Mouse (Mus musculus): ENCODE data around the gene Fgf13. TPM values are rescaled to one million over a fixed set of nuclear protein-coding genes. Genes with fewer than 3 reads are reported as not detected.
A peak's percentile ranks its signal among the peaks of the same experiment; 100 is the strongest.

Fgf13 gene
- polyA plus RNA-seq, 1 experiment from 2014 or later = 164 TPM

- H3K4me2 ChIP-seq = no peak overlapping the region
- no peaks in the 10 kb centered on the region for H3K4me1 ChIP-seq (replicated peaks)
- H3K4me3 ChIP-seq = no peak overlapping the region
- WGBS = 57% methylated on average over 2 of the region's 2 CpGs
- H3K36me3 ChIP-seq = no peaks in the 10 kb centered on the region
- no peak for ATAC-seq (ENCODE audit: low FRiP score)
- no peaks in the 10 kb centered on the region for H3K9me3 ChIP-seq
- no peak overlapping the region for H3K9ac ChIP-seq
- no peak overlapping the region for H3K27ac ChIP-seq
- no peaks in the 10 kb centered on the region for H3K27me3 ChIP-seq
Measured at GRCm38 (mm10) chrX:59402596-59403285, 165.1 kb downstream of the Fgf13 start.

DNA sequence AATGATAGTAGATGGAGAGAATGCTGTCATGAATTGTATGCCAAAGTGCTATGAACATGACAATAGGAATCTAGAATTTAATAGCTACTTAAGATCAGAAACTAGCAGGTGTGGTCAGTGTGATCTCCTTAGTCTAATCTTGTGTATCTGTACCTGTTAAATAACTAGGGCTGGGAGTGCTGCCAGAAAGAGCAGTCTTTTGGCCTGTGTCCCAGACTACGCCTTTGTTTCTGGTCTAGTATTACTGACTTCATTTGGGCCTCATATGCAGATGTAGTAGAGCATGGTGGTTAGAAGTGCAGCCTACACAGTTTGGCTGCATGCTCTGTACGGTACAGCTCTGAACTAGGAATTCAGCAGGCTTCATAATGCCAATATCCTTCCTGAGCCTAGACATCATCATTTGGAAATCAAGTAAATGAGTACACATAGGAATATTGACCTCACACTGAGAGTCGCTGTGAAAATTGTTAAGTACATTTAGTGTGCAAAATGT lies 276.9 kb downstream of the Fgf13 start:
- Histone ChIP-seq H3K9ac (no peak overlapping the region), H3K27me3 (no peaks in the 10 kb centered on the region), H3K27ac (no peak overlapping the region), H3K4me1 (replicated peaks) (no peaks in the 10 kb centered on the region), H3K4me3 (no peak overlapping the region), H3K36me3 (no peaks in the 10 kb centered on the region), H3K9me3 (no peaks in the 10 kb centered on the region), H3K4me2 (no peak overlapping the region)
- 85% methylated on average over 3 of the region's 3 CpGs for WGBS
- ATAC-seq (ENCODE audit: low FRiP score) = no peak

DNA sequence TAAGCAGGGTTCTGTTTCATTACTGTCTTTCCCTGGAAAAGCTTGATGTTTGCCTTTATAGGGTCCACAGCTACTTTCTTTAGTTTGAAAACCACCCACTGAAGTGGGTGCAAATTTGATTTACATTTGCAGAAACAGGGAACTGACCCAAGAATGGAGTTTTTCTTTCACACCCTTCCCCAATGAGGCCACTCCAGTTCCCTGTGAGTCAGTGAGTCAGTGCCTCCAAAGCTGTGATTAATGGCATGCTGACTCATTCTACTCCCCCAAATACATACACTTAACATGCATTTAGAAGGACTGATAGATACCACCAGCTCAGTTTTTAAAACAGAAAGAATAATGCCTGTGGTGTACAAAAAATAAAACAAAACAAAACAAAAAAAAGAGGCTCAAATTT lies 316.3 kb downstream of the Fgf13 start:
- no peaks in the 10 kb centered on the region for H3K4me1 ChIP-seq (replicated peaks)
- no peaks in the 10 kb centered on the region for H3K9me3 ChIP-seq
- no peak overlapping the region for H3K27ac ChIP-seq
- no peak for ATAC-seq (ENCODE audit: low FRiP score)
- H3K9ac ChIP-seq = no peak overlapping the region
- no peak overlapping the region for H3K4me3 ChIP-seq
- no peaks in the 10 kb centered on the region for H3K36me3 ChIP-seq
- no peaks in the 10 kb centered on the region for H3K27me3 ChIP-seq
- no peak overlapping the region for H3K4me2 ChIP-seq

DNA sequence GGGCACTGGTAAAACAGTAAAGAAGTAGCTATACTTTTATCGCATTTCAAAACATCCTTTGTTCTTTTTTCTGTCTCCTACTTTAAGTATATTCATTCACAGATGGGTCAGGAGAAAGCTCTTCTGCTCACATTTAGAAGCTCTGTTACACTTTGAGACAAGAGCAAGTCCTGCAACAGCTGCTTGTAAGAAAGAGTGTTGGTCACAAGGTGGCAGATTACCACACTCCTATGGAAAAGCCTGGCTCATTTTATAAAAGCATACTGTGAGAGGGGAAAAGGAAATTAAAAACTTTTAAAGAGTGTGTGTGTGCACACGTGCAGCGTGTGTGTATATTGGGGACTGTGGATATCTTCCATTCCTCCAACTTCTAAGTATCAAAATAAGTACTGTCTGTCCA lies 324.1 kb downstream of the Fgf13 start:
- ATAC-seq (ENCODE audit: low FRiP score) = no peak
- 80% methylated on average over 3 of the region's 3 CpGs for WGBS
- no peak overlapping the region for H3K27ac ChIP-seq

GRCm38 (mm10) chrX:59243176-59243575 lies 324.7 kb downstream of the Fgf13 start:
- 91% methylated on average over 3 of the region's 3 CpGs for WGBS

More for the DNA sequence above, 324.1 kb downstream of the Fgf13 start:
- H3K4me1 ChIP-seq (replicated peaks) = no peaks in the 10 kb centered on the region
- no peak overlapping the region for H3K4me2 ChIP-seq
- no peak overlapping the region for H3K9ac ChIP-seq
- no peak overlapping the region for H3K4me3 ChIP-seq
- H3K9me3 ChIP-seq = no peaks in the 10 kb centered on the region
- no peaks in the 10 kb centered on the region for H3K27me3 ChIP-seq
- no peaks in the 10 kb centered on the region for H3K36me3 ChIP-seq

DNA sequence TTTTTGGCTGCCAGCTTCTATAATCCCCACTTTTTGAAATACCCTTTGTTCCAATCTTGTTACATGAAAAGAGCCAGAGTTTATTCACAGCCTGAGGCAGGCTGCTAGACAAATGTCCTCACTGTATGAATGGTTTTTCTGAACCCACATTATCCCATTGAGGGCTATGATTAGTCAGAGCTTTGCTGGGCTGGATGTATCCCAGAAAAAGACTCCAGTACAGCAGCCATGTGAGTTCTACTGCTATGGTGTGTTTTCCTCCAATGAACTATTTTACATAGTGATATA lies 326.5 kb downstream of the Fgf13 start:
- no peak overlapping the region for H3K27ac ChIP-seq
- no peak overlapping the region for H3K4me2 ChIP-seq
- no peak for ATAC-seq (ENCODE audit: low FRiP score)
- H3K36me3 ChIP-seq = no peaks in the 10 kb centered on the region
- no peak overlapping the region for H3K9ac ChIP-seq
- H3K4me3 ChIP-seq = no peak overlapping the region
- H3K4me1 ChIP-seq (replicated peaks) = no peaks in the 10 kb centered on the region
- H3K27me3 ChIP-seq = no peaks in the 10 kb centered on the region
- no peaks in the 10 kb centered on the region for H3K9me3 ChIP-seq

More at GRCm38 (mm10) chrX:59243176-59243575, 324.7 kb downstream of the Fgf13 start:
- no peak overlapping the region for H3K4me3 ChIP-seq
- H3K9ac ChIP-seq = no peak overlapping the region
- H3K36me3 ChIP-seq = no peaks in the 10 kb centered on the region
- no peak overlapping the region for H3K4me2 ChIP-seq
- no peaks in the 10 kb centered on the region for H3K9me3 ChIP-seq
- H3K27me3 ChIP-seq = no peaks in the 10 kb centered on the region
- H3K27ac ChIP-seq = no peak overlapping the region
- H3K4me1 ChIP-seq (replicated peaks) = no peaks in the 10 kb centered on the region
- no peak for ATAC-seq (ENCODE audit: low FRiP score)

DNA sequence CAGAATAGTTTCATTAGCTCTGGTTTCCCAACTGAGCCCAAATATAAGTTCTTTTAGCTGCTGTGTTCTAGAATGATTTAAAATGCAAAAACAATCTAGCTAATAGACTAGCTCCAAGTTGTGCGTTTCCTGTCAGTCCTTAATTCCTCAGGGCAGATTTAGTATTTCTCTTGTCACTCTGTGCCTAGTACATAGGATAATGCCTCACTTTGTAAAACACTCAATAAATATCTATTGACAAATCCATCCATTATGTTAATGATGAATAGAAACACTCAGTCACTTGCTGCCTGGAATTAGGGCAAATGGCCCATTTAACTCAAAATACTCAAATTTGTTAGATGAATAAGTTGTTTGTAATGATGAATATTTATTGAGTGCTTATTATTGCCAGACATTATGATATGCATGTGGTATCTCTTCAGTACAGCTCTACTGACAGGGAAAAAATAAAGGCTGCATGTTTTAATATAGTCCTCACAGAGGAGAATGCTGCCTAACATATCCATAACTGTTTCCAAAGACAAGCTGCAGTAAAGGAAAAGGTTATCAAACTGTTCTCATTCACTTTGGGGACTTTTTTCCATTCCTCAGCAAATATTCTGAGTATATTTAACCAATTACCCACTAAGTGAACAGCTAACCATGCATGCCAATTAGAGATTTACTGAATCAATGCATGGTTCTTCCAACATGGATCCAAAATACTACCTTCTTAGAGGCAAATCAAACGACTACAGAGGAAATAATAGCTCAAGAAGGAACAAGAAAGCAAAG lies 327.0 kb downstream of the Fgf13 start:
- Histone ChIP-seq H3K4me2 (no peak overlapping the region), H3K27ac (no peak overlapping the region), H3K4me1 (replicated peaks) (no peaks in the 10 kb centered on the region), H3K27me3 (no peaks in the 10 kb centered on the region), H3K36me3 (no peaks in the 10 kb centered on the region), H3K9ac (no peak overlapping the region), H3K9me3 (no peaks in the 10 kb centered on the region), H3K4me3 (no peak overlapping the region)
- ATAC-seq (ENCODE audit: low FRiP score) = no peak
- WGBS = 52% methylated on average over 2 of the region's 2 CpGs

DNA sequence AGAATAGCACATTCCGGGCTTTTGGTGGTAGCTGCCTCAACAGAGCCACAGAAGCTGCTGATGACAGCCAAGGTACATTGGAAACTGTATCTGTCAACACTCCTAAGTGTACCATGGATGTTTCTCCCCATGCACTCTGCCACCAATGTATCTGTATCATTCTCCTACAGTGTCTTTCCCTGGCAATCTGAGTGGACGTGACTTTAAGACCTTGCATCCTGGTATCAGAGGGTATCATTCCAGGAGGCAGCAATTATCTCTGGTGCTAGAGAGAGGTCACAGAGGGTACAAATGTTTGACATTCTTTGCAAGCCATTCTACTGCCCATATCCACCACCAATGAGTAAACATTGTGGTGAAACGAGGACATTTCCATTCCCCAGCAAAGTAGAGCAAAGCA lies 347.2 kb downstream of the Fgf13 start:
- Histone ChIP-seq H3K36me3 (no peaks in the 10 kb centered on the region), H3K9me3 (no peaks in the 10 kb centered on the region), H3K4me1 (replicated peaks) (no peaks in the 10 kb centered on the region), H3K27me3 (no peaks in the 10 kb centered on the region), H3K9ac (no peak overlapping the region), H3K4me3 (no peak overlapping the region), H3K27ac (no peak overlapping the region), H3K4me2 (no peak overlapping the region)
- 76% methylated on average over 3 of the region's 3 CpGs for WGBS
- ATAC-seq (ENCODE audit: low FRiP score) = no peak

DNA sequence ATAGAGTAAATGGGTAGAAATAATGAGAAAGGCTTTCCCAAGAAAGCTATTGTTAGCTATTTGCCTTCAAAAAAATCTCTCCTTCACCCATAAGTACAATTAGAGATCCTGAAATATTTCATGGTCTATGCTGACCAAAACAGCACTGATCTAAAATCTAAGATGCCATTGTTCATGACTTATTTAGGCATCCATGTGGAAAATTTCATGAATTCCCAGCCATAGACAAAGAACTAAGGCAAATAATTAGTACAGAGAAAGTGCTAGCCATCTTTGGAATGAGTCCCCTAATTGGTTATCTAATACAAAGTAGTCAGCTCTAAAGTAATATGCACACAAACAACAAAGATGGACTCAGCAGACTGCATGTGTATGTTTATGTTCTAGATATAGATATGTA lies 366.7 kb downstream of the Fgf13 start:
- H3K4me1 ChIP-seq (replicated peaks) = no peaks in the 10 kb centered on the region
- H3K36me3 ChIP-seq = no peaks in the 10 kb centered on the region
- H3K9me3 ChIP-seq = no peaks in the 10 kb centered on the region
- no peak overlapping the region for H3K4me3 ChIP-seq
- no peak overlapping the region for H3K9ac ChIP-seq
- H3K27me3 ChIP-seq = no peaks in the 10 kb centered on the region
- no peak for ATAC-seq (ENCODE audit: low FRiP score)
- H3K27ac ChIP-seq = no peak overlapping the region
- H3K4me2 ChIP-seq = no peak overlapping the region

GRCm38 (mm10) chrX:59194149-59194548 lies 373.7 kb downstream of the Fgf13 start:
- Histone ChIP-seq H3K4me2 (no peak overlapping the region), H3K9me3 (no peaks in the 10 kb centered on the region), H3K27ac (no peak overlapping the region), H3K36me3 (no peaks in the 10 kb centered on the region), H3K9ac (no peak overlapping the region), H3K27me3 (no peaks in the 10 kb centered on the region), H3K4me1 (replicated peaks) (no peaks in the 10 kb centered on the region), H3K4me3 (no peak overlapping the region)
- ATAC-seq (ENCODE audit: low FRiP score) = no peak
- 79% methylated on average over 4 of the region's 4 CpGs for WGBS

GRCm38 (mm10) chrX:59186922-59187321 lies 380.9 kb downstream of the Fgf13 start:
- WGBS = 86% methylated on average over 4 of the region's 4 CpGs

GRCm38 (mm10) chrX:59182323-59182722 lies 385.5 kb downstream of the Fgf13 start:
- no peaks in the 10 kb centered on the region for H3K36me3 ChIP-seq
- H3K27ac ChIP-seq = no peak overlapping the region
- no peaks in the 10 kb centered on the region for H3K27me3 ChIP-seq
- 56% methylated on average over 4 of the region's 4 CpGs for WGBS
- H3K4me2 ChIP-seq = no peak overlapping the region
- H3K9ac ChIP-seq = no peak overlapping the region
- no peak for ATAC-seq (ENCODE audit: low FRiP score)
- H3K4me3 ChIP-seq = no peak overlapping the region
- H3K4me1 ChIP-seq (replicated peaks) = 0 out of 2 replicates have a peak, but pooled peaks cover 8% of the 10 kb centered on the region
- H3K9me3 ChIP-seq = no peaks in the 10 kb centered on the region

More at GRCm38 (mm10) chrX:59186922-59187321, 380.9 kb downstream of the Fgf13 start:
- no peaks in the 10 kb centered on the region for H3K4me1 ChIP-seq (replicated peaks)
- no peak for ATAC-seq (ENCODE audit: low FRiP score)
- H3K9me3 ChIP-seq = no peaks in the 10 kb centered on the region
- no peaks in the 10 kb centered on the region for H3K36me3 ChIP-seq
- no peak overlapping the region for H3K27ac ChIP-seq
- no peak overlapping the region for H3K4me3 ChIP-seq
- H3K4me2 ChIP-seq = no peak overlapping the region
- no peaks in the 10 kb centered on the region for H3K27me3 ChIP-seq
- no peak overlapping the region for H3K9ac ChIP-seq

DNA sequence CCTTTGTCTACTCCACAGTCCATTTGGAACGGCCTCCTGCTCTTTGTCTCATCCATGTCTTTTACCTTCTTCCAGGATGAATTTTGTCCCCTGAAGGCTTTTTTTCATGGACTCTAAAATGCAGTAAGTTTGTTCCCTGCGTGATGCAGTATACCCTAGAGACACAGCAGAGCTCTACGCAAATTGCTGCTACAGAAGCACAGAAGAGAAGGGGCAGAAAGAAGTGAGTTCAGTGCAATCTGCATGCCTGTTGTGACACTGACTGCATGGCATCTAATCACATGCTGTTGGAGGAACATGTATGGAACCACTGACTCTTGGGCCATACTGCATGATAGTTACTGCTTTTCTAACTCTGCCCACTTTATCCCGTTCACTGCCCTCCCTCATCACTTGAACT lies 388.2 kb downstream of the Fgf13 start:
- peak overlapping the region; percentile 64 for H3K27ac ChIP-seq
- no peak overlapping the region for H3K9ac ChIP-seq
- ATAC-seq (ENCODE audit: low FRiP score) = peak; percentile 20; the same call in 1 of the 2 replicates
- 0 out of 2 replicates have a peak, but pooled peaks cover 8% of the 10 kb centered on the region for H3K4me1 ChIP-seq (replicated peaks)
- H3K4me2 ChIP-seq = no peak overlapping the region
- no peaks in the 10 kb centered on the region for H3K9me3 ChIP-seq
- no peaks in the 10 kb centered on the region for H3K27me3 ChIP-seq
- no peaks in the 10 kb centered on the region for H3K36me3 ChIP-seq
- no peak overlapping the region for H3K4me3 ChIP-seq
- 47% methylated on average over 4 of the region's 4 CpGs for WGBS

Measured in hindbrain, embryonic 13.5 days (tissue).